Mouse (Mus musculus): ENCODE measurements around the gene Dach2.
"Not testable (repeated sequence)": the region's sequence is repeated elsewhere in the genome, so short reads cannot be mapped to it uniquely, and the experiment has no call there.

The Dach2 gene

GRCm38 (mm10) chrX:113297404-113297803, at the start of gene Dach2:
Gene Dach2, plus strand, starts transcription at chrX:113297510.
- no peak for DNase-seq (ENCODE audit: low read depth in 2 of 2, low spot score in 2 of 2)

GRCm38 (mm10) chrX:113252427-113252826, 44.9 kb upstream of the Dach2 start:
- not testable (repeated sequence) for DNase-seq (ENCODE audit: low read depth in 2 of 2, low spot score in 2 of 2)

GRCm38 (mm10) chrX:113298031-113298430, 721 bp downstream of the Dach2 start:
- DNase-seq (ENCODE audit: low read depth in 2 of 2, low spot score in 2 of 2), result peak; percentile 10 to 24

GRCm38 (mm10) chrX:113298468-113298867, 1.2 kb downstream of the Dach2 start:
- DNase-seq (ENCODE audit: low read depth in 2 of 2, low spot score in 2 of 2), result no peak

- DNase-seq (ENCODE audit: low read depth in 2 of 2, low spot score in 2 of 2), result no peak
These were observed 7.0 kb downstream of the Dach2 start for GRCm38 (mm10) chrX:113304323-113304722.

GRCm38 (mm10) chrX:113338143-113338542, 40.8 kb downstream of the Dach2 start:
- DNase-seq (ENCODE audit: low read depth in 2 of 2, low spot score in 2 of 2), result no peak

GRCm38 (mm10) chrX:113394417-113394816, 97.1 kb downstream of the Dach2 start:
- DNase-seq (ENCODE audit: low read depth in 2 of 2, low spot score in 2 of 2), result no peak

GRCm38 (mm10) chrX:113408756-113409155, 111.4 kb downstream of the Dach2 start:
- no peak for DNase-seq (ENCODE audit: low read depth in 2 of 2, low spot score in 2 of 2)

GRCm38 (mm10) chrX:113421517-113422187, 124.3 kb downstream of the Dach2 start:
- no peak for DNase-seq (ENCODE audit: low read depth in 2 of 2, low spot score in 2 of 2)

GRCm38 (mm10) chrX:113482131-113482530, 184.8 kb downstream of the Dach2 start:
- DNase-seq (ENCODE audit: low read depth in 2 of 2, low spot score in 2 of 2), result no peak

- DNase-seq (ENCODE audit: low read depth in 2 of 2, low spot score in 2 of 2), result no peak
These were observed 247.8 kb downstream of the Dach2 start for GRCm38 (mm10) chrX:113545106-113545505.

GRCm38 (mm10) chrX:113563897-113564296, 266.6 kb downstream of the Dach2 start:
- DNase-seq (ENCODE audit: low read depth in 2 of 2, low spot score in 2 of 2), result no peak

- DNase-seq (ENCODE audit: low read depth in 2 of 2, low spot score in 2 of 2), result no peak
These were observed 368.8 kb downstream of the Dach2 start for GRCm38 (mm10) chrX:113666069-113666468.

GRCm38 (mm10) chrX:113687163-113687562, 389.9 kb downstream of the Dach2 start:
- DNase-seq (ENCODE audit: low read depth in 2 of 2, low spot score in 2 of 2), result no peak

- DNase-seq (ENCODE audit: low read depth in 2 of 2, low spot score in 2 of 2), result no peak
These were observed 415.1 kb downstream of the Dach2 start for GRCm38 (mm10) chrX:113712363-113712762.

- DNase-seq (ENCODE audit: low read depth in 2 of 2, low spot score in 2 of 2), result no peak
These were observed 426.8 kb downstream of the Dach2 start for GRCm38 (mm10) chrX:113724124-113724523.

GRCm38 (mm10) chrX:113747122-113747521, 449.8 kb downstream of the Dach2 start:
- DNase-seq (ENCODE audit: low read depth in 2 of 2, low spot score in 2 of 2), result no peak

- DNase-seq (ENCODE audit: low read depth in 2 of 2, low spot score in 2 of 2), result no peak
These were observed 495.0 kb downstream of the Dach2 start for GRCm38 (mm10) chrX:113792264-113792663.

- no peak for DNase-seq (ENCODE audit: low read depth in 2 of 2, low spot score in 2 of 2)
These were observed 513.1 kb downstream of the Dach2 start for GRCm38 (mm10) chrX:113810369-113810768.

- DNase-seq (ENCODE audit: low read depth in 2 of 2, low spot score in 2 of 2), result no peak
These were observed 529.5 kb downstream of the Dach2 start for GRCm38 (mm10) chrX:113826810-113827209.

GRCm38 (mm10) chrX:113833062-113833461, 535.8 kb downstream of the Dach2 start:
- no peak for DNase-seq (ENCODE audit: low read depth in 2 of 2, low spot score in 2 of 2)

GRCm38 (mm10) chrX:113867835-113868495, 570.7 kb downstream of the Dach2 start:
- peak in 1 of 2 experiments; percentile 40 for DNase-seq (ENCODE audit: low read depth in 2 of 2, low spot score in 2 of 2)

Measured in CD8-positive naive resting alpha-beta T cell, adult 2 months (primary cell).